Mouse (Mus musculus) gastrocnemius, adult 2 months (tissue): Measurements from ENCODE around the gene Mpzl2. TPM values are rescaled to one million over a fixed set of nuclear protein-coding genes. Genes with fewer than 3 reads are reported as not detected.

Experiments used
- DNase-seq: peaks from one replicate; pipeline ENCODE4 v3.0.0; 2022
- H3K27ac ChIP-seq: fragments of 200-600 bp; 2 replicates; pipeline ENCODE4 v1.8.1; 2022; ENCODE audit warnings: mild to moderate bottlenecking
- H3K4me3 ChIP-seq: fragments of 200-600 bp; 2 replicates; pipeline ENCODE4 v1.8.1; 2022; ENCODE audit warnings: mild to moderate bottlenecking, moderate library complexity
- CTCF ChIP-seq: fragments of 200-600 bp; IDR thresholded peaks from 2 replicates; pipeline ENCODE4 v1.8.1; 2022; ENCODE audit warnings: antibody characterized with exemption, mild to moderate bottlenecking, moderate library complexity
- intact Hi-C: fragments of 180-260 bp; cut with DNase I; formaldehyde crosslinking; loops from one replicate; pipeline ENCODE4 v1.15.1; 2025
- long read RNA-seq, 2 experiments: library from polyadenylated mRNA; stranded (forward); transcript quantifications; one replicate each; pipeline ENCODE4 v2.0.0; 2021
- total RNA-seq, 2 experiments: library from RNA; stranded (reverse); gene quantifications; 2 replicates each; pipeline ENCODE4 v1.2.3; 2021

The Mpzl2 gene
- total RNA-seq = under 1 TPM; 0.31 TPM
- long read RNA-seq, experiment 1 = 0 reads
- long read RNA-seq, experiment 2 = 0 reads

- TF ChIP-seq CTCF = no peak
- intact Hi-C loops = no loop called here
- Histone ChIP-seq H3K27ac (no peak within 1 kb of the TSS), H3K4me3 (no peak within 1 kb of the TSS)
- DNase-seq = no peak
These were observed at the start of gene Mpzl2 for GRCm38 (mm10) chr9:45039499-45039898. Gene Mpzl2 (plus strand): TSS chr9:45039799.

DNA sequence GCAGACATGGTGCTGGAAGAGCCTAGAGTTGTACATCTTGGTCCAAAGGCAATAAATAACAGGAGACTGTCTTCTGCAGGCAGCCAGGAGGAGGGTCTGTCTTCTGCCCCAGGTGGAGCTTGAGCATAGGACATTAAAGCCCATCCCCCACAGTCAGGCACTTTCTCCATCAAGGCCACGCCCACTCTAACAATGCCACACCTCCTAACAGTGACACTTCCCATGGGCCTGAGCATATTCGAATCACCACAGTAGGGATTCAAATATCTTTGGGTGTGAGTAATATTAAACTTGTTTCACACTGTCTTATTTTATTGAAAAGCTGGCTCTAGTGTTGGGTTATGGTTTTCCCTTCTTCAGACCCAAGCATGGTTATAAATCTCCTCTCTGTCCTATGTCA is 47.8 kb upstream of the Mpzl2 start:
- intact Hi-C loops = no loop called here
- TF ChIP-seq CTCF = no peak
- DNase-seq = no peak
- H3K27ac ChIP-seq = no peak overlapping the region
- H3K4me3 ChIP-seq = no peak overlapping the region

- no peak for DNase-seq
- Histone ChIP-seq H3K27ac (no peak overlapping the region), H3K4me3 (no peak overlapping the region)
- TF ChIP-seq CTCF = no peak
- intact Hi-C loops = no loop called here
These were observed 47.3 kb upstream of the Mpzl2 start for GRCm38 (mm10) chr9:44992271-44992670.

GRCm38 (mm10) chr9:44993268-44993667 is 46.3 kb upstream of the Mpzl2 start:
- no peak for TF ChIP-seq CTCF
- no peak for DNase-seq
- Histone ChIP-seq H3K4me3 (no peak overlapping the region), H3K27ac (no peak overlapping the region)
- intact Hi-C loops = no loop called here

- DNase-seq = no peak
- TF ChIP-seq CTCF = no peak
- Histone ChIP-seq H3K4me3 (no peak overlapping the region), H3K27ac (no peak overlapping the region)
- intact Hi-C loops = no loop called here
These were observed 44.6 kb upstream of the Mpzl2 start for GRCm38 (mm10) chr9:44994962-44995361.

DNA sequence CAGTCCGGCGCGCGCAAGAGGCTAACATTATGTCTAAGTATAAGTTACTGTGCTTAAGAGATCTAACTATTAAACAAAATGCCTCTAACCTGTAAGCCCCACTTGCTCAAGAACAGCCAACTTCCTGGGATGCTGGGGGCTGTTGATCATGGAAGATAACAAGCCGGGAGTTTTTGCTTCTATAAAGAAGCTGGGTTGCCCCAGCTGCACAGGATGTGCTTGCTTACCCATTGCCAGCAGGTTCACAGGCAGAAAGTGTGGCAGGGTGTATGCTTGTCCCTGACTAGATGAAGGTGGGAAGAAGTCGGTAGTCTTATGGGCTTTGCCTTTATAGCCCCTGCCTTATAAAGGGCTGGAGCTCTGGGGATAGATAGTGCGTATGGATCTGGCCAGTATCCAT is 43.0 kb upstream of the Mpzl2 start:
- no peak for DNase-seq
- TF ChIP-seq CTCF = no peak
- intact Hi-C loops = no loop called here
- no peak overlapping the region for H3K4me3 ChIP-seq
- no peak overlapping the region for H3K27ac ChIP-seq

DNA sequence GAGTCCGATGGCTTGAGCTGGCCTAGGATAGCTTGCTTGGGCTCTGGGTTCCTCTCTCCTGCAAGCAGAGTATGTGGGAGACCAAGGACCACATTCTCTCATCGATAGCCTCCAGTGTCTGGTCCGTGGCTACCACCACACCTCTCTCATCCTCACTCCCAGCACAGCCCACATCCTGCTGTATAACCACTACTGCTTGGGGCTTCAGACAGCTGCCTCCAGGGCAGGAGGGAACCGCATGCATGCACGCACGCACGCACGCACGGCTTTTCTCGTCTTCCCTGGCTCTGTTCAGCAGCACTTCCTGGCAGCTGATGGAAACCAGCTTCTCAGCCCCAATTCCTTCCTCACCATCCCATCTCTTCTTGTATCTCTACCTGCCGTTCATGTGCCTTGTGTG is 41.5 kb upstream of the Mpzl2 start:
- no peak for TF ChIP-seq CTCF
- no peak overlapping the region for H3K4me3 ChIP-seq
- no peak for DNase-seq
- intact Hi-C loops = no loop called here
- no peak overlapping the region for H3K27ac ChIP-seq

DNA sequence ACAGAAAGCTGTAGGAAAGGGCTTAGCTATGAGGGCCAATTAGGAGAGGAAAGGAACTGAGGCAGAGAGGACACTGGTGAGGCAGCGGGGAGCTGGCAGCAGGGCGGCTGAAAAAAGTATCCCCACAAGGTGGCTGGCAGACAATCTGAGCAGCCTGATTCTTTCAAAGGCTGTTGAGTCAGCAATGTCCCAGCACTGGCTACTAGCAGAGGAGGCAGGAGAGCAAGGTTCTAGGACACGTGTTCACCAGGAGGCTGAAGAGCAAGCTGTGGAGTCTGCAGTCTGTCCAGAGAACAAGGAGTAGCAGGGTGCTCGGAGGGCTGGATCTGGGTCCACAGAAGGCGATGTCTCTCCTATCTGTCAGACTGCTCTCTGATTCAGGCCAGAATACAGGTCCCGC is 40.4 kb upstream of the Mpzl2 start:
- intact Hi-C loops = no loop called here
- TF ChIP-seq CTCF = peak; percentile 29; the same call in 1 of the 2 replicates
- DNase-seq = peak; percentile 63
- Histone ChIP-seq H3K27ac (peak overlapping the region; percentile 24; the same call in 1 of the 2 replicates), H3K4me3 (no peak overlapping the region)

GRCm38 (mm10) chr9:44999776-45000175 is 39.8 kb upstream of the Mpzl2 start:
- intact Hi-C loops = no loop called here
- no peak for TF ChIP-seq CTCF
- peak overlapping the region; percentile 24; the same call in 1 of the 2 replicates for H3K27ac ChIP-seq
- H3K4me3 ChIP-seq = 0 out of 2 replicates have a peak overlapping the region, but pooled peaks have one; percentile 11
- no peak for DNase-seq

- no peak overlapping the region for H3K27ac ChIP-seq
- no peak for DNase-seq
- intact Hi-C loops = no loop called here
- no peak overlapping the region for H3K4me3 ChIP-seq
- no peak for TF ChIP-seq CTCF
These were observed 39.4 kb upstream of the Mpzl2 start for GRCm38 (mm10) chr9:45000249-45000648.

DNA sequence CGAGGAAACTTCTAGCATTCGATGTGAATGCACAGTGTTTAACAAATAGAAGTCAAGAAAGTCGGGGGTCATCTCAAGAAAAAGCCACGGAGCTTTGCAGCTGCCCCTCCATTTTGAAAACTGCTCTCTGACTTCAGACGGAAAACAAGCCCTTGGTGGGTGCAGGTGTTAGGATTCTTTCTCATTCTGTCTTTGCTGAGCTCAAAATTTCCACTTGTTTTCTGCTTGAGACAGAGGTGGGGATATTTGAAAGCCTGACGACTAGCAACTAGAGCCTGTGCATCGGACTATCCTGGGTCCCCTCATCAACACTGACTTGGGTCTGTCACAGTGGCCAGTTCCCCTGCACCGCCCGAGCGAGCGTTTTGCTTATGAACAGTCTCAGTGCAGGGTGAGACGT is 32.2 kb upstream of the Mpzl2 start:
- intact Hi-C loops = no loop called here
- Histone ChIP-seq H3K4me3 (no peak overlapping the region), H3K27ac (no peak overlapping the region)
- DNase-seq = no peak
- no peak for TF ChIP-seq CTCF

DNA sequence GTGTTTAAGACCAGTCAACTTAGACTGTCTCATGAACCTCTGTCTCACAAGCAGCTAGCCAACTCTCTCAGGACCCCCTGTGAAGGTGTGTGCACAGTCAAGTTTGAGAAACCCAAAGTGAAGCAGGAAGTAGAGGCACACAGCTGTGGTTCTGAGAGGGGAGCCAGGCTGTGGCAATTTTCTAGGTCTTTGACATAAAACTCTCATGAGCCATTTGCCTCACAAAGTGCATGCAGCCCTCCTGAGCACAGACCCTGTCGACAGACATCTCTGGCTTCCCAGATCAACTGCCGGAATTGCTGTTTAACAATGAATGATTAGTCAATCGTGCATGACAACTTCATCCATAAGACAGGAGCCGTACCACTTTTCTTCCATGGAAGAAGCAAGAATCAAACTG is 31.3 kb upstream of the Mpzl2 start:
- intact Hi-C loops = no loop called here
- Histone ChIP-seq H3K4me3 (no peak overlapping the region), H3K27ac (no peak overlapping the region)
- no peak for TF ChIP-seq CTCF
- no peak for DNase-seq

DNA sequence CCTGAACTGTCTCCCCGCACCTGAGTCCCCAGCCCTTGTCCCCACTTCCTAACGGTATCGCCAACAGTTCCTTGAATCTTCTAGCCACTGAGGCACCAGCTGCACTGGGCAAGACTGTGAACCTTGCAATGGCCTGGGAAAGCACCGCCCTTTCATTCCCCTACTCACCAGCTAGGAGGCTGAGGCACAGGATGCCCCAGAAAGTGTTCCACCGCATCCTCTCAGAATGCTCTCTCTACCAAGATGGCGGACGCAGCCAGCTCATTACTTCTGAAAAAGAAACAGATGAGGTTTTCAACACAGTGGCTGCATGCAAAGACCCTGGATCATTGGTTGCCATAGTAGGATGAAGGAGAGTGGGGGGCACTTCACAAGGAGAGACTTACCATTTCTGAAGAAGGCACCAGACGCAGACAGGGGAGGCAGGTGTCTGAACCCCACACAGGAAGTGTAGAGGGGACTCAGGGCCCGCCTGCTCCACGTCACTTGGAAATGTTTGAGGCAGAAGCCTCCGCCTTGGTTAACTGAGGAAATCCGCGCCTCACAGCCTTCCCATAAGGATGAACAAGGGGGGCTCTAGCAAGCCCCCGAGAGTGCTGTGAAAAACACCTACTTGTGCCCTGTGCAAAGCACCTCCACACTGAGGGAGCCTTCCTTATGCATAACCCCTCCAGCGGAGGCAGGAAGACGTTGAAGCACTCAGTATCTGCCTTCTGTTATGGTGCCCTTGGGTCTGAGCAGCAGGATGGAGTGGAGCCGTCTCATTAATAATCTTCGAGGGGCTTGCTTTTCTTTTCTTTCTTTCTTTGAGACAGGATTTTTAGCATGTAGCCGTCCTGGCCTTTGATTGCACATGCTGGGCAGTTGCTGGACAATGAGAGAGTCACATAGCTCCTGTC is 30.2 kb upstream of the Mpzl2 start, which contains the start of gene Cd3e:
Cd3e (minus strand) TSS at position 448 of the 899 bp plus-strand sequence.
- Histone ChIP-seq H3K4me3 (no peak within 1 kb of the TSS), H3K27ac (no peak within 1 kb of the TSS)
- TF ChIP-seq CTCF = no peak
- intact Hi-C loops = no loop called here
- no peak for DNase-seq

DNA sequence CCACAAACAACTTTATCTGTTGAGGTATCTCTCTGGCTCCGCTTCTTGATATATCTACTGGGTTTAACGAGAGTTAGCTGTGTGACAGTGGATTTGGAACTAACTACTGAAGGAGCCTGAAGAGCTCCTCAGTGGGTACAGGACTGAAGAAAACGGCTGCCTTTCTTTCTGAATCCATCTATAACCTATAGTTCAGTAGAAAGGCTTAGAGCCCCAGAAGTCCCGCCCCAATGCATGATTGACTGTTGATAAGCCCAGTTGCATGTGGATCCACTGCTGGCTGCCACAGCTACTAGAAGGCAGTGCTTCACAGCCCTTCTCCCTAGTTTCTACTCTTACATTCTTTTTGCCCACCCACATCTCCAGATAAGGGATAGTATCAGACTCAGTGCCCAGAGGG is 29.1 kb upstream of the Mpzl2 start:
- intact Hi-C loops = no loop called here
- no peak overlapping the region for H3K4me3 ChIP-seq
- H3K27ac ChIP-seq = no peak overlapping the region
- no peak for DNase-seq
- no peak for TF ChIP-seq CTCF
